Mouse (Mus musculus): ENCODE results near the gene Magi2.

Magi2 gene

GRCm38 (mm10) chr5:20074867-20075266, 848.0 kb downstream of the Magi2 start:
- no peak for DNase-seq (ENCODE audit: low spot score)

- DNase-seq (ENCODE audit: low spot score) = no peak
Measured at GRCm38 (mm10) chr5:20078931-20079330, 852.1 kb downstream of the Magi2 start.

GRCm38 (mm10) chr5:20080605-20081309, 853.9 kb downstream of the Magi2 start:
- no peak for DNase-seq (ENCODE audit: low spot score)

GRCm38 (mm10) chr5:20082368-20082767, 855.5 kb downstream of the Magi2 start:
- no peak for DNase-seq (ENCODE audit: low spot score)

DNA sequence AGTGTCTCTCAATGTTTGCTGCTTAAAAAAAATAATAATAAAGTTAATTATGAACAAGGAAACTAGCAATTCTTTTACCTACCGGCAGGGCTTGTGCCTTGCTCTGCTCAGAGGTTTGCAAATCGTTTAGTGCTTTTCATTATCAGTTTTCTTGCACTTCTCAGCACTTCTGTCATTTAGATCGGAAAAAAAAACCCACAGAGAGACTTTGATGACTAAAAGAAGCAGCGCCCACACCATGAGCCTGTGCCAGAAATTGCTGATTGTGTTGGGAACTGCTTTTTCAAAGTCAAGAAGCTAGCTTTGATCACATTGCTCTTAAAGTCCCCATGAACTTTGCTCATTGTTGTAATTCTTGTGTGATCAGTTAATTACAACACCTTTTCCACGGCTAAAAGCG, 860.2 kb downstream of the Magi2 start:
- DNase-seq (ENCODE audit: low spot score) = no peak

DNA sequence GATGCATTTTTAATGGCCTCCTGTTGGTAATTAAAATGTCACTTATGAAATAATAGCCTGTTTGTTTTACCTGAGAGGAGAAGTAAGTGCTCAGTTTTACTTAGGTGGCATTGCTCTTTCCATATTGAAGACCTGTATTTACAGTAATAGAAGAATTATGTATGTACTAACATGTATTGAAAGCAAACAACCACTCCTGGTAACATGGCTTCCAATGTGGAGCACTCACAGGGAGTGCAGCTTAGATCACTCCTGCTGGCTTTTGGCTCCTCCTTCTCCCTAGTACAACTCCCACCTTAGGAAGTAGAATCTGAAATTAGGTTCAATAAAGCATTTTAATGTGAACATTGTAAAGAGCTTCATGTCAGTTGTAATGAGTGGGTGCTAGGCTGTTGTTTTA, 877.0 kb downstream of the Magi2 start:
- DNase-seq (ENCODE audit: low spot score) = no peak

DNA sequence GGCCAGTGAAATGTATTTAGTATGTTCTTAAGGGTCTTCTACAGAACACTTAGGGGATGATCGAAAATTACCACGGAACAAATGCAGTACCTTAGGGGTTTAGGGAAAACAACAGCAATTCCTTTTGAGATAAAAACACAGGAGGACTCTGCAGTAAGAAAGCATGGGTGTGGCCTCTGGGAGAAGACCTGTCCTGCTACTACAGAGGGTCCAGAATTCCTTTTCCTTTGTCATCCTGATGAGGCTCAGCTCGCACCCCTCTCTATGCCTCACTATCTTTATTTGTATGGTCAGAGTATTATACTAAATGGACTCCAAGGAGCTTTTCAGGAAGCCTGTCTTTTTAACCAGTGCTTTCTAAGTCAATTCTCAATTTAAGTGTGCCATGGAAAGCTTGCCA, 877.7 kb downstream of the Magi2 start:
- DNase-seq (ENCODE audit: low spot score) = no peak

DNA sequence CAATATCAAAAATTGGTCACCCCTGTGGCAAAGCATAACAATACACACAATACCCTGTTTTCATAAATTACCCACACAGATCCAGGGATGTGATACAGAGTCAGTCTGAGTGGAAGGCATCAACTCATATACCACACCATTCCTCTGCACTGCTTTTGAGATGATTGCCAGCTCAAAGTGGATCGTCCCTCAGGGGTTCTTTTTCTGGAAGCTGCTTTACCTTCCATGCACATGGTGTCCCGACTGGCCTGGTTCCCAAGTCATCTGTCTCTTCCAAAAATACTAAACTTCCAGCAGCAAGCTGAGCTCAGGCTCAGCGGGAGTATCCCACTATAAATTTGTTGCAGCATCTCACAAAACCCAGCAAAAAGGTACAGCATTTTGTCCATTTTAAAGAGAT, 882.7 kb downstream of the Magi2 start:
- no peak for DNase-seq (ENCODE audit: low spot score)

GRCm38 (mm10) chr5:20117156-20117555, 890.3 kb downstream of the Magi2 start:
- DNase-seq (ENCODE audit: low spot score) = no peak

DNA sequence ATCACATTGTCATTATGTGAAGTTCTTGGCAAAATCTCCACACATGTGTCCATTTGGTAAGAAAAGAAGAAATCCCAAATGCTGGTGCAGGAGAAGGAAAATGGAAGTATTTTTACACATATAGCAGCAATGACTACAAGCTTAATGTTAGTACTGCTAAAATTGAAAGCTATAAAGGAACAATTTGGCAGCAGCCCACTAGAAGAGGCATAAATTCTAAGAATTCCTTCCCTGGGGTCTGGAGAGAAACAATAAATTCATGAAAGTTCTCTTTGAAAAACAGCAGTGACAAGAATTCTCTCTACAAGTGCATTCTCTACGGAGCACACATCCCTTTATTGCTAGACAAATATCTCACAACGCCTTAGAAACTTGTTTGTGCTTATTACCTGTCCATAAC, 913.4 kb downstream of the Magi2 start:
- no peak for DNase-seq (ENCODE audit: low spot score)

GRCm38 (mm10) chr5:20140662-20141444, 914.0 kb downstream of the Magi2 start:
- DNase-seq (ENCODE audit: low spot score) = no peak

DNA sequence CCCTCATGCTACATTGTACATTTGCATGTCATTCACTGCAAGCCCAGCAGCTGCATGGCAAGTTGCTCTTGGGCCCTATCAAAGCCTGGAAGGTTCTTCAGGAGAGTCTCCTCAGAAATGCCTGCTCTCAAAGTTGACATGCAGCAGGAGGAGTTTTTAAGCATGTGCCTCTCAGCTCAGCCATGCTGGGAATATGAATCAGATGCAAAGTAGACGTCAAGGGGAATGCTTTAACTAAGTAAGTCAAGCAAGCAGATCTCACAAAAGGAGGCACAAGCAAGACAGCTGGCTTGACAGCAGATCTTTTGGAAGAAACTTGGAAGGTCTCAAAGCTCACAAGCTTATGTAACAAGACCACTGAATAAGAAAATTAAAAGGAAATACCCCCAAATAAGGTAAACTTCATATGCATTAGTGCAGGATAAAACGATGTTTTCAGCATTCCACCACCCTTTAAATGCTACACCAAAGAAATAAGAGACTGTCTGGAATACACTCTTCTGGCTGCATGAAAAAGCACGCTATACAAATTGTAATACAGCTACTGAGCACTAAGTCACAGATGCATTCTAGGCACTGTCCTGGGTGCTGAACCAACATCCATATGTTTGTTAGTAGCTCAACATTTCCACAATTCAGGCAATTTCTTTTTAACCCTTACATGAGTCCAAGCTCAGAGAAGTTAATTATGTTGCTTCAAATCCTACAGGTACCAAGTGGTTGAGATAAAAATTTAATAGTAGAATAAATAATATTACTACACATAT, 926.7 kb downstream of the Magi2 start:
- DNase-seq (ENCODE audit: low spot score) = no peak

- DNase-seq (ENCODE audit: low spot score) = no peak
Measured at GRCm38 (mm10) chr5:20196765-20197164, 969.9 kb downstream of the Magi2 start.

DNA sequence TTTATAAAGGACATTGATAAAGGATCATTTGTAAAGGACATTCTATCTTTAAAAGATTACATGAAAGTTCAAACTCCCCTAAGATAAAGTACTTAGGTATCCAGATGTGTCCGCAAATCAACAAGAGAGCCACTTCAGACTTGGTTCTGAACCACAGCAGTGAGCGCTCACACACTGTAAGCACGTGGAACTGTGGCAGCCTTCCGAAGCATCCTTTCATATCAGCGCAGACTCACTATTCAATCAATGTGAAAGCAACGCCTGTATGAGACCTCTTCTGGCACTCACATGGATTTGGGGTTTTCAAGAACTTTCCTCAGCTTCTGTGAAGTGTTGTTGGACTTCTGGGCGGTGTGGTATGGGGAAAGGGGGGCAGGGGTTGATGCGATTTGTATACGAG, 970.6 kb downstream of the Magi2 start:
- no peak for DNase-seq (ENCODE audit: low spot score)

GRCm38 (mm10) chr5:20201348-20201747, 974.5 kb downstream of the Magi2 start:
- no peak for DNase-seq (ENCODE audit: low spot score)

DNA sequence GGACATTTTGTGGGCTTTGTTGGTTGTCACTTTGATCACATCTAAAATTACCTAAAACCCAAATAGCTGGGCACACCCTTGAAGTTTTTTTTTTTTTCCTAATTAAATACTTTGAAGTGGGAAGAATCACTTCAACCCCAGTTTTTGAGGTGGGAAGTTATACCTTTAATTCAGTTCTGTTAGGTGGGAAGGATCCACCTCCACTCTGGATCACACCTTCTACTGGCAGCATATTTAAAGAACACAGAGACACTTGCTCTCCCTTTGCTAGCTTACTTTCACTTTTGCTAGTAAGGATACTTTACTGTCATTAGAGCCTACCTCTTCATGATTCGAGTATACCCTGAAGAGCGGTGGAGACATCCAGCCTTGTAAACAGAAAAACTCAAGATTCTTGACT, 981.3 kb downstream of the Magi2 start:
- no peak for DNase-seq (ENCODE audit: low spot score)

- no peak for DNase-seq (ENCODE audit: low spot score)
Measured at GRCm38 (mm10) chr5:20213299-20213698, 986.5 kb downstream of the Magi2 start.

- no peak for DNase-seq (ENCODE audit: low spot score)
Measured at GRCm38 (mm10) chr5:20226471-20227210, 999.8 kb downstream of the Magi2 start.

- DNase-seq (ENCODE audit: low spot score) = no peak
Measured at GRCm38 (mm10) chr5:20227912-20228762, 1001.3 kb downstream of the Magi2 start.

- DNase-seq (ENCODE audit: low spot score) = no peak
Measured at GRCm38 (mm10) chr5:20231908-20232307, 1005.1 kb downstream of the Magi2 start.

DNA sequence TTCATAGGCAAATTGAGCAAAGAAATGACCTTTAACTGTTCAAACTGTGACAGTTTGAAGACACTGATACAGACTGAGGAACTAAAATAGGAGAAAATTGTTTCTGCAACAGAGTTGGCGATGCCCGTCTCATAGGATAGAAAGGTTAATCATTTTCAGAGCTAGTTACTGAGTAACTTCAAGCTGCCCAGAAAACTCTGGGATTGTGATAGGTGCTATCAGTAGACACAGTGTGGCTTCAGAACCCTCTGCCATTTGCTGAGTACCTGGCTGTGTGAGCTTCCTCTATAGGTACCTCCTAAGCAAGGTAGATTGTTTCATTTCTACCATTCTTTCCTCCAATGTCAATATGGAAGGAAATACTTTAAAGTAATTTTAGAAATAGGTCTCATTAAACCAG, 1014.7 kb downstream of the Magi2 start:
- DNase-seq (ENCODE audit: low spot score) = no peak

Data from ovary, postnatal 14 days (tissue).